Mouse (Mus musculus): ENCODE measurements around the gene Gja4. TPM values are rescaled to one million over a fixed set of nuclear protein-coding genes. Genes with fewer than 3 reads are reported as not detected.

The Gja4 gene
- polyA plus RNA-seq, 1 experiment, result 15.4 TPM

DNA sequence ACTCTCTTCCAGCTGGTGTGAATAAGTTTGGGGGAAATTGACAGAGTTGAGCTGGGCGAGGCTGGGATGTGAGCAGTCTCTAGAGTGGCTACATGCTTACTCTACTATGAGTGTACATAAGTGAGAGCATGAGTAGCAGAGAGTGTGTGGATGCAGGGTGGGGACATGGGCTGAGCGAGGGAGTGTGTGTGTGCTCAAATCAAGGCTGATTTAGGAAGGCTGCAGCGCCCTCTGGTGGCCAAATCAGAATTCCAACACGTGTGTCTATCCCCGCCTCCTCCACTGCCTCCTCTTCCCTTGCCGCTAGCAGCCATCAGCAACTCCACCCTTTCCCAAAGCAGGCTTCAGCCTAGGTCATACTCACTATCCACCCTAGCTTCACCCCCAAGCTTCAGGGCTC is 10.9 kb upstream of the Gja4 start:
- peak; percentile 8 to 34 for DNase-seq (ENCODE audit: low read depth in 1 of 2, low spot score in 2 of 2)
- 29% methylated on average over 6 of the region's 6 CpGs for WGBS
- TF ChIP-seq CTCF (IDR thresholded peaks at IDR 0.05; ENCODE audit: extremely low read depth, insufficient read depth, insufficient read length, insufficient replicate concordance) (peak; percentile 69), POLR2A (IDR thresholded peaks at IDR 0.05; ENCODE audit: low read depth, low read length) (no peak)
- Histone ChIP-seq H3K4me3 (ENCODE audit: extremely low read depth, insufficient read depth, insufficient read length) (no peak overlapping the region), H3K4me1 (ENCODE audit: control insufficient read depth, insufficient read depth, insufficient read length) (no peaks in the 10 kb centered on the region), H3K27me3 (ENCODE audit: control insufficient read depth, insufficient read depth, low read length) (no peaks in the 10 kb centered on the region), H3K36me3 (ENCODE audit: control insufficient read depth, insufficient read depth, low read length) (no peaks in the 10 kb centered on the region), H3K27ac (ENCODE audit: insufficient read depth, low read length) (no peak overlapping the region)

DNA sequence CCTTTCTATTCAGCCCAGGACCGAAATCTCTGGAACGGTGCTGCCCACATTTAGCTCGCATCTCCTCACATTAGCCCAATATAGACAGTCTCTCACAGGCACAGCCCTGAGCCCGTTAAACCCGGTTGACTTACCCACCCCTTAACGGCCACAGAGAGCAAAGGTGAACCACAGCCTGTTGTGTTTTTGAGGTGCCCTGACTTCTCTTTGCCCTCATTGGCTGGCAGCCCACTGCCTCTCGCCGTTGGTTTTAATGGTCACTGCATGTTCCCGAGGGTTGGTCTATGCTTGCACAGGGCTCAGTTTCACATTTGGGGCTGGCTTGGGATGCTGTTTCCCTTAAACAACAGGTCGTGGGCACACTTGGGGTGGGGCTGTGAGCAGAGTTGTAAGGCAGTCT is 10.5 kb upstream of the Gja4 start:
- Histone ChIP-seq H3K27ac (ENCODE audit: insufficient read depth, low read length) (no peak overlapping the region), H3K4me1 (ENCODE audit: control insufficient read depth, insufficient read depth, insufficient read length) (no peaks in the 10 kb centered on the region), H3K27me3 (ENCODE audit: control insufficient read depth, insufficient read depth, low read length) (no peaks in the 10 kb centered on the region), H3K4me3 (ENCODE audit: extremely low read depth, insufficient read depth, insufficient read length) (no peak overlapping the region), H3K36me3 (ENCODE audit: control insufficient read depth, insufficient read depth, low read length) (no peaks in the 10 kb centered on the region)
- 76% methylated on average over 10 of the region's 10 CpGs for WGBS
- no peak for TF ChIP-seq CTCF (IDR thresholded peaks at IDR 0.05; ENCODE audit: extremely low read depth, insufficient read depth, insufficient read length, insufficient replicate concordance)
- TF ChIP-seq POLR2A (IDR thresholded peaks at IDR 0.05; ENCODE audit: low read depth, low read length), result no peak
- no peak for DNase-seq (ENCODE audit: low read depth in 1 of 2, low spot score in 2 of 2)

DNA sequence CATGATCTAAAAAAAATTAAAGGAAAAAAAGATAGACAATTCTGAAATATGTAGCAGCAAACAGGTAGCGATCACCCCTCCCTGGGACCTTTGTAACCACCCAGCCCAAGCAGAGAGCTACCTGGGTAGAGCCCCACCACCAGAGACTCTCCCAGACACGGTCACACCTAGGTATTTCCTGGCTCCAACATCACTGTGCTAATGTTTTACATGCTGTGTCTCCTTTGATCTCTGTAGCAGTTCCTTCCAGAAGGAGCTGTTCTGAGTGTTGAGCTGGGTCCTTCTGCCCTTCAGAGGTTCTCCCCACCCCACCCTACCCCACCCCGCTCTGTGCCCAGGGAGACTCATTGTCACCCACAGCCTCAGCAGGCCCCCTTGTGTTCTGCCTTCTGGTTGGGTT is 9.8 kb upstream of the Gja4 start:
- no peak overlapping the region for H3K27ac ChIP-seq (ENCODE audit: insufficient read depth, low read length)
- H3K4me1 ChIP-seq (ENCODE audit: control insufficient read depth, insufficient read depth, insufficient read length), result no peaks in the 10 kb centered on the region
- no peak overlapping the region for H3K4me3 ChIP-seq (ENCODE audit: extremely low read depth, insufficient read depth, insufficient read length)
- TF ChIP-seq CTCF (IDR thresholded peaks at IDR 0.05; ENCODE audit: extremely low read depth, insufficient read depth, insufficient read length, insufficient replicate concordance) (no peak), POLR2A (IDR thresholded peaks at IDR 0.05; ENCODE audit: low read depth, low read length) (no peak)
- no peak for DNase-seq (ENCODE audit: low read depth in 1 of 2, low spot score in 2 of 2)
- H3K36me3 ChIP-seq (ENCODE audit: control insufficient read depth, insufficient read depth, low read length), result no peaks in the 10 kb centered on the region
- no peaks in the 10 kb centered on the region for H3K27me3 ChIP-seq (ENCODE audit: control insufficient read depth, insufficient read depth, low read length)
- 84% methylated on average over 3 of the region's 3 CpGs for WGBS

DNA sequence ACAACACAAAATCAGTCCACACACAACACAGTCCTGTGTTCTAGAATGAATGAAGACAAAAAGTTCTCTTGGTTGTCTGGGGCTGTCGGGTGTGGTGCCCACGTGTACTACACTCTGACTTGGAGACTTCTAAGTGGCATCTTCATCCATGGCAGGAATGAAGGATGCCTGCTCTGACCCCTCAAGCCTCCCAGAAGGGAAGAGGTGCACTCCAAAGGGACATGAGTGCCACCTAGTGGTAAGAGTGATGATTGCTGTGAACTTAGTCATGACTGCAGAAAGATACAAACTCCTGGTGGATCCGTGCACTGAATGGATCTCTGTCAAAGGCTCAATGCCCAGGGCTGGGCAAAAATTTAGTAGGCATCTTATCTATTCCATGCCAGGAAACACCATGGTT is 5.8 kb upstream of the Gja4 start:
- WGBS, result 7% methylated on average over 3 of the region's 3 CpGs
- DNase-seq (ENCODE audit: low read depth in 1 of 2, low spot score in 2 of 2), result peak; percentile 8 to 42

GRCm38 (mm10) chr4:127317143-127317542 is 3.3 kb upstream of the Gja4 start:
- Histone ChIP-seq H3K27me3 (ENCODE audit: control insufficient read depth, insufficient read depth, low read length) (no peaks in the 10 kb centered on the region), H3K4me3 (ENCODE audit: extremely low read depth, insufficient read depth, insufficient read length) (no peak overlapping the region), H3K27ac (ENCODE audit: insufficient read depth, low read length) (no peak overlapping the region), H3K36me3 (ENCODE audit: control insufficient read depth, insufficient read depth, low read length) (no peaks in the 10 kb centered on the region), H3K4me1 (ENCODE audit: control insufficient read depth, insufficient read depth, insufficient read length) (peaks cover 3% of the 10 kb centered on the region; the same call in 1 of the 2 replicates)
- no peak for DNase-seq (ENCODE audit: low read depth in 1 of 2, low spot score in 2 of 2)
- WGBS, result 68% methylated on average over 4 of the region's 4 CpGs
- TF ChIP-seq POLR2A (IDR thresholded peaks at IDR 0.05; ENCODE audit: low read depth, low read length) (no peak), CTCF (IDR thresholded peaks at IDR 0.05; ENCODE audit: extremely low read depth, insufficient read depth, insufficient read length, insufficient replicate concordance) (no peak)

More for the DNA sequence above, 5.8 kb upstream of the Gja4 start:
- TF ChIP-seq POLR2A (IDR thresholded peaks at IDR 0.05; ENCODE audit: low read depth, low read length), result no peak
- peak; percentile 57; the same call in 1 of the 2 replicates for TF ChIP-seq CTCF (IDR thresholded peaks at IDR 0.05; ENCODE audit: extremely low read depth, insufficient read depth, insufficient read length, insufficient replicate concordance)
- Histone ChIP-seq H3K4me1 (ENCODE audit: control insufficient read depth, insufficient read depth, insufficient read length) (no peaks in the 10 kb centered on the region), H3K27ac (ENCODE audit: insufficient read depth, low read length) (no peak overlapping the region), H3K4me3 (ENCODE audit: extremely low read depth, insufficient read depth, insufficient read length) (no peak overlapping the region), H3K27me3 (ENCODE audit: control insufficient read depth, insufficient read depth, low read length) (no peaks in the 10 kb centered on the region), H3K36me3 (ENCODE audit: control insufficient read depth, insufficient read depth, low read length) (no peaks in the 10 kb centered on the region)

DNA sequence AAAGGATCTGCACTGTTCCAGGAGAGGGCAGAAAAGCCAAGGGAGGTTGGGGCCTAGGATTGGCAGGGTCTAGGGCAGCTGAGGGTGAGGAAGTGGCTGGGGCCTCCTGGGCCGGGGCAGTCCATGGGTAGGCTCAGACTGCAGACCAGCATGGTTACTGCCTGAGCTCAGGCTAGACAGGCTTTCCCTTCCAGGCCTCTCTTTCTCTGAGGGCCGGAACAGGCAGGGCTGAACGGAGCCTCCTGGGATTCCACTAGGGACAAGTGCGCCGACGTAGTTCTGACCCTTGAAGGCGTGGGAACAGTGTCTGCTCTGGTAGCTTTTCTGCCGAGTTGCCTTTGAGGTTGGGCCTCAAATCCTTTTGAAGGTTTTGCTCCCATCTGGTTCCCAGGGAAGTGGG is 1.9 kb upstream of the Gja4 start:
- TF ChIP-seq POLR2A (IDR thresholded peaks at IDR 0.05; ENCODE audit: low read depth, low read length) (no peak), CTCF (IDR thresholded peaks at IDR 0.05; ENCODE audit: extremely low read depth, insufficient read depth, insufficient read length, insufficient replicate concordance) (no peak)
- 87% methylated on average over 8 of the region's 8 CpGs for WGBS
- no peaks in the 10 kb centered on the region for H3K27me3 ChIP-seq (ENCODE audit: control insufficient read depth, insufficient read depth, low read length)

DNA sequence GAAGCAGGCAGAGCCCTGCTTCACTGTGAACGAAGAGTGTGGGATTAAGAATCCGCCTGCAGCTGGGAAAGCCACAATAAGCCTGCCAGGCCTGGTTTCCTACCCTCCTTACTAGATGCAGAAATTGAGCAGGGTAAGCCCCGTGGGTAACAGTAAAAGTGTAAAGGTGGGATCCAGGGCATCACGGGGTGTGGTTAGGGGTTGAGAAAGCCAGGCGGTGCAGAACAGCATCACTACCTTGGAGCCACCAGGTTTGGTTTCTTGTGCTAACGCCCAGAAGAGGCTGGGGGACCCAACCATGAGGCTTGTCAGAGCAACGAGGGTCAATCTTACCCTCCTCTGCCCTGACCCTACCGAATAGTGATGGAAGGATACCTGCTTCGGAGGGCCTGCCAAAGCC is 746 bp upstream of the Gja4 start:
- no peak overlapping the region for H3K27ac ChIP-seq (ENCODE audit: insufficient read depth, low read length)

More for the DNA sequence above, 1.9 kb upstream of the Gja4 start:
- DNase-seq (ENCODE audit: low read depth in 1 of 2, low spot score in 2 of 2), result no peak
- no peaks in the 10 kb centered on the region for H3K36me3 ChIP-seq (ENCODE audit: control insufficient read depth, insufficient read depth, low read length)
- no peak overlapping the region for H3K27ac ChIP-seq (ENCODE audit: insufficient read depth, low read length)
- H3K4me1 ChIP-seq (ENCODE audit: control insufficient read depth, insufficient read depth, insufficient read length), result peaks cover 3% of the 10 kb centered on the region; the same call in 1 of the 2 replicates
- H3K4me3 ChIP-seq (ENCODE audit: extremely low read depth, insufficient read depth, insufficient read length), result no peak overlapping the region

More for the DNA sequence above, 746 bp upstream of the Gja4 start:
- no peaks in the 10 kb centered on the region for H3K27me3 ChIP-seq (ENCODE audit: control insufficient read depth, insufficient read depth, low read length)
- no peaks in the 10 kb centered on the region for H3K36me3 ChIP-seq (ENCODE audit: control insufficient read depth, insufficient read depth, low read length)
- H3K4me3 ChIP-seq (ENCODE audit: extremely low read depth, insufficient read depth, insufficient read length), result no peak overlapping the region
- TF ChIP-seq POLR2A (IDR thresholded peaks at IDR 0.05; ENCODE audit: low read depth, low read length) (no peak), CTCF (IDR thresholded peaks at IDR 0.05; ENCODE audit: extremely low read depth, insufficient read depth, insufficient read length, insufficient replicate concordance) (no peak)
- peaks cover 3% of the 10 kb centered on the region; the same call in 1 of the 2 replicates for H3K4me1 ChIP-seq (ENCODE audit: control insufficient read depth, insufficient read depth, insufficient read length)
- 78% methylated on average over 9 of the region's 9 CpGs for WGBS
- DNase-seq (ENCODE audit: low read depth in 1 of 2, low spot score in 2 of 2), result no peak

Measured in spleen, adult 2 months (tissue).